Mouse (Mus musculus) neutrophil, adult 59 days (primary cell): ENCODE data around the gene Mcf2. TPM values are rescaled to one million over a fixed set of nuclear protein-coding genes. Genes with fewer than 3 reads are reported as not detected.

Experiments
- total RNA-seq, 2 experiments: library from RNA; stranded (reverse); gene quantifications; 1 replicate in 1 of 2; 2 replicates in 1 of 2; pipeline ENCODE4 v1.2.4; 2023

Gene Mcf2
- under 1 TPM; 0.13 to 0.24 TPM for total RNA-seq

GRCm38 (mm10) chrX:60178744-60179458 is at the start of gene Mcf2:
TSS of gene Mcf2 (minus strand) at chrX:60179089.

Other genes starting within 250 kb of the Mcf2 start
- under 1 TPM in 1 of 2 experiments, not detected in 1; 0.29 TPM for gene F9, start 179.6 kb downstream of the Mcf2 start, total RNA-seq